Mouse (Mus musculus): ENCODE results near the gene Vps29. TPM values are rescaled to one million over a fixed set of nuclear protein-coding genes. Genes with fewer than 3 reads are reported as not detected.
A peak's percentile ranks its signal among the peaks of the same experiment; 100 is the strongest.

Vps29 gene
- polyA plus RNA-seq, 1 experiment from 2014 or later = 211 TPM

DNA sequence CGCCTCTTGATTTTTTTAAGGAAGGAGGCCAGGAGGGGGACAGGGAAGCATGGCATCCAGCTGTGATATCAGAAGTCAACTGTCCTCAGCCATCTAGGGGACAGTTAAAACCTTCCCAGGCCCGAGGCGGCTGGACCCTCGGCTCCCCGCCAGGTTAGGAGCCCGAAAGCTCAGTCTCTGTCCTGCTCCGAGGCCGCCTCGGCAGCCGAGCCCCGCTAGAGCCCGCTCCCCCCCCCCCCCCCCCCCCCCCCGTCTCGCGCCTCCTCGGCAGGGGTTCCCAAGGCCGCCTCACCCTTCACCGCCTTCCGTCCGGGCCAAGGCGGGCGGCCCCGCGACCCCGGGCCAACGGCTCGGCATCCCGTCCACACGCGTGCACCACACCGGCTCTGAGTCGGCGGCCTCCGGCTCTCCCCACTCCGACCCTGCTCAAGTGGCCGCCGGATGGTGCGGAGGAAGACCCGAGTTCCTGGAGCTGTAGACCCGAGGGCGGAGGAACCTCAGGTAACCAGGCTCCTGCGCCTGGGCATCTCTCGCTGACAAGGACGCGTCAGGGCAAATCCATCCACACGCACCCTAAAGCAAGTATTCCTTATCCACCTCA is 17.5 kb downstream of the Vps29 start, which contains the start of gene Gpn3:
Gpn3 (plus strand) TSS at position 286 of the 601 bp plus-strand sequence.
- no peaks in the 10 kb centered on the region for H3K9me3 ChIP-seq (ENCODE audit: control insufficient read depth, low read length)
- peak within 1 kb of the TSS; percentile 85 for H3K27ac ChIP-seq (ENCODE audit: low read depth, low read length)
- peak within 1 kb of the TSS; percentile 64 for H3K4me3 ChIP-seq (ENCODE audit: low read depth, low read length)
- peaks cover 7% of the 10 kb centered on the region for H3K36me3 ChIP-seq (ENCODE audit: control insufficient read depth, insufficient read depth, low read length)
- peak; percentile 93 for DNase-seq (ENCODE audit: low spot score, missing footprints)
- ATAC-seq (ENCODE audit: low FRiP score) = peak; percentile 87
- H3K4me1 ChIP-seq (ENCODE audit: control insufficient read depth, insufficient read depth, low read length) = peaks cover 13% of the 10 kb centered on the region; the same call in 1 of the 2 replicates
- peak within 1 kb of the TSS; percentile 76 for H3K9ac ChIP-seq (ENCODE audit: low read length)
- peak within 1 kb of the TSS; percentile 78 for H3K4me2 ChIP-seq
- no peaks in the 10 kb centered on the region for H3K27me3 ChIP-seq (ENCODE audit: control insufficient read depth, insufficient read depth, low read length)
- WGBS = under 1% methylated on average over 35 of the region's 46 CpGs

DNA sequence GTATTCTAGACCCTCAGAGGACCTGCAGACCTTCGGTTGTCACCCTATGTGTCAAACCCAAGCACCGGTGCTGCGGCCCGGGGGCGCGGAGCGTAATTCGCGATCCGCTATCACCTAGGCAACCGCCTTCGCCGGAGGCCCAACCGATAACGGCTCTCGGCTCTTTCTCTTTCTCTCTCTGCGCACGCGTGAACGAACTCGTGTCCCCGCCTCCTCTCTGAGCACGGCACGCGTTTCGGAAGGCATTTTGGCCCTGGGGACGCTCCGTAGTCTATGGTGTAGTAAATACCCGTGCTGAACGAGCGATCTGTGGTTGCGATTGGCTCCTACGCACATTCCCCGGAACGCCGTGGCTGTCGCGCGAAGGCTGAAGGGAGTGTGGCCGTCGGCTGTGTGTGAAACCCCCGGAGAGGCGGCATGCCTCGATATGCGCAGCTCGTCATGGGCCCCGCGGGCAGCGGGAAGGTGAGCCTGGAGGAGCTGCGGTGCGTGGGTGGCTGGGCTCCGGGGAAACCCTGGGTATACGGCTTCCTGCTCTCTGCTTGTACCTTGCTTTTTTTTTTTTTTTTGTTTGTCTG is 18.1 kb downstream of the Vps29 start, which contains the start of gene Fam216a:
Fam216a (minus strand) TSS at position 173 of the 578 bp plus-strand sequence.
- H3K9me3 ChIP-seq (ENCODE audit: control insufficient read depth, low read length) = no peaks in the 10 kb centered on the region
- H3K4me2 ChIP-seq = peak within 1 kb of the TSS; percentile 78
- peak within 1 kb of the TSS; percentile 85 for H3K27ac ChIP-seq (ENCODE audit: low read depth, low read length)
- H3K4me1 ChIP-seq (ENCODE audit: control insufficient read depth, insufficient read depth, low read length) = peaks cover 13% of the 10 kb centered on the region; the same call in 1 of the 2 replicates
- DNase-seq (ENCODE audit: low spot score, missing footprints) (peak; percentile 100), ATAC-seq (ENCODE audit: low FRiP score) (peak; percentile 94)
- no peaks in the 10 kb centered on the region for H3K27me3 ChIP-seq (ENCODE audit: control insufficient read depth, insufficient read depth, low read length)
- peaks cover 3% of the 10 kb centered on the region; the same call in 1 of the 2 replicates for H3K36me3 ChIP-seq (ENCODE audit: control insufficient read depth, insufficient read depth, low read length)
- H3K9ac ChIP-seq (ENCODE audit: low read length) = peak within 1 kb of the TSS; percentile 76
- WGBS = under 1% methylated on average over 53 of the region's 53 CpGs
- H3K4me3 ChIP-seq (ENCODE audit: low read depth, low read length) = peak within 1 kb of the TSS; percentile 64

DNA sequence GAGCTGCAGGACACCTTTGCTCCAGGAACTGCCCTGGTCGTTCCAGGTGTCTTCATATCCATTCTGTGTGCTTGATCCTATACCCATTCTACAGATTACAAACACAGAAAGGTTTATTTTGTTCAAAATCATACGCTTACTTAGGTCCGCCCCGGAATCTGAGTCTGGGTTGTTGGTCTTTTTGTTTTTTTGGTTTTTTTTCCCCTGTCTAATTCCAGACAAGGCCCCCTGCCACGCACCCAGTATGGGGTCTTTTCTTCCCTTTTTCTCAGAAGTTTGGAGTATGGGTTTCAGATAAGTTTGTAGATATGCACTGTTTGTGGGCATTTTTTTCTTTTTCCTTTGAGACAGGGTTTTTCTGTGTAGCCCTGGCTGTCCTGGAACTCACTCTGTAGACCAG is 18.7 kb downstream of the Vps29 start:
- no peak for DNase-seq (ENCODE audit: low spot score, missing footprints)
- 6% methylated on average over 5 of the region's 5 CpGs for WGBS
- H3K36me3 ChIP-seq (ENCODE audit: control insufficient read depth, insufficient read depth, low read length) = peaks cover 3% of the 10 kb centered on the region; the same call in 1 of the 2 replicates
- peak overlapping the region; percentile 74 for H3K27ac ChIP-seq (ENCODE audit: low read depth, low read length)
- H3K9ac ChIP-seq (ENCODE audit: low read length) = peak overlapping the region; percentile 66
- no peaks in the 10 kb centered on the region for H3K9me3 ChIP-seq (ENCODE audit: control insufficient read depth, low read length)
- peaks cover 13% of the 10 kb centered on the region; the same call in 1 of the 2 replicates for H3K4me1 ChIP-seq (ENCODE audit: control insufficient read depth, insufficient read depth, low read length)
- ATAC-seq (ENCODE audit: low FRiP score) = no peak
- H3K4me2 ChIP-seq = peak overlapping the region; percentile 78
- H3K27me3 ChIP-seq (ENCODE audit: control insufficient read depth, insufficient read depth, low read length) = no peaks in the 10 kb centered on the region
- H3K4me3 ChIP-seq (ENCODE audit: low read depth, low read length) = peak overlapping the region; percentile 64

DNA sequence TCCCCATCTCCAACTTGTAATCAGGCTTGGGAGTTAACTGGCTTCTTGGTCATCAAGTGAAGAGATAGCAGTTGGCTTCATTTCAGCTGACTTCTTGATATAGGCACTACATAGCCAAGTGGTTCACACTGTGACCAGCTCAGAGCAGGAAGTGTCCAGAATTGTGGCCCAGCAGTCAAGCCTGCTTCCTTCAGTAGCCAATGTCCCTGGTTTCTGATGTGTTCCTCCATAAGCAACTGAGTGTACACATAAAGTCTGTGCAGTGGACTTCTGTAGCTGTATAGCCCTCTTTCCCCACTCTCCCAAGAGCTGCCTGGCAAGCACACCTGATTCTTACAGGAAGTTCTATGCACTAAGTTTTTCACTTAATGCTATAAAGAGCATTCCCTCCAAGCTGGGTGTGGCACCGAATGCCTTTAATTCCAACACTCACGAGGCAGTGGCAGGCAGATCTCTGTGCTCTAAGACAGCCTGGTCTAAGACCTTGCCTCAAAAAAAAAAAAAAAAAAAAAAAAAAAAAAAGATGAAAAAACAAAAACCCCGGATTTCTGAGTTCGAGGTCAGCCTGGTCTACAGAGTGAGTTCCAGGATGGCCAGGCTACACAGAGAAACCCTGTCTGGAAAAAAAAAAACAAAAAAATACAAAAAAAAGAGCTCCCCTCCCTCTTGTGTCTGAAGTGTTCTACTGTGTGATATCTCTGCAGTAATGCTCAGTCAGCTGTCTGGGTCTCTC is 23.1 kb downstream of the Vps29 start:
- no peak for ATAC-seq (ENCODE audit: low FRiP score)
- WGBS = 95% methylated on average over 4 of the region's 4 CpGs
- H3K9me3 ChIP-seq (ENCODE audit: control insufficient read depth, low read length) = no peaks in the 10 kb centered on the region
- H3K27ac ChIP-seq (ENCODE audit: low read depth, low read length) = no peak overlapping the region
- no peak overlapping the region for H3K4me2 ChIP-seq
- peaks cover 8% of the 10 kb centered on the region; the same call in 1 of the 2 replicates for H3K4me1 ChIP-seq (ENCODE audit: control insufficient read depth, insufficient read depth, low read length)
- no peaks in the 10 kb centered on the region for H3K27me3 ChIP-seq (ENCODE audit: control insufficient read depth, insufficient read depth, low read length)
- no peak overlapping the region for H3K4me3 ChIP-seq (ENCODE audit: low read depth, low read length)
- H3K9ac ChIP-seq (ENCODE audit: low read length) = no peak overlapping the region
- peaks cover 10% of the 10 kb centered on the region for H3K36me3 ChIP-seq (ENCODE audit: control insufficient read depth, insufficient read depth, low read length)
- peak; percentile 79 for DNase-seq (ENCODE audit: low spot score, missing footprints)

DNA sequence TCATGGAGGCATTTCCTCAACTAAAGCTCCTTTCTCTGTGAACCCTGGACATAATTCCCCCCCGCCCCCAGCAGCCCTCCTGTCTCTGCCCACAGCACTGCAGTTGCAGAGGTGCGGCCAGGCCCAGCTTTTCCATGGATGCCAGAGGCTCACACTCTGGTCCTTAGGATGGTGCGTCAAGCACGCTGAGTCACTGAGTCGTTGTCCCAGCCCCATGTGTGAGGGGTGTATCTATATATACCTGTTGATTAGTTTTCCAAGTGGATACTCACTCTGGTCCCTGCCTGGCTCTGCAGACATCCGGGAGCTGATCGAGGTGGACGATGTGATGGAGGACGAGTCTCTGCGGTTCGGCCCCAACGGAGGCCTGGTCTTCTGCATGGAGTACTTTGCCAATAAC is 24.0 kb downstream of the Vps29 start:
- peaks cover 4% of the 10 kb centered on the region; the same call in 1 of the 2 replicates for H3K4me1 ChIP-seq (ENCODE audit: control insufficient read depth, insufficient read depth, low read length)
- H3K27ac ChIP-seq (ENCODE audit: low read depth, low read length) = no peak overlapping the region
- H3K4me3 ChIP-seq (ENCODE audit: low read depth, low read length) = no peak overlapping the region
- no peak for DNase-seq (ENCODE audit: low spot score, missing footprints)
- WGBS = 98% methylated on average over 12 of the region's 12 CpGs
- peaks cover 10% of the 10 kb centered on the region for H3K36me3 ChIP-seq (ENCODE audit: control insufficient read depth, insufficient read depth, low read length)
- no peaks in the 10 kb centered on the region for H3K9me3 ChIP-seq (ENCODE audit: control insufficient read depth, low read length)
- H3K9ac ChIP-seq (ENCODE audit: low read length) = no peak overlapping the region
- no peak for ATAC-seq (ENCODE audit: low FRiP score)
- no peak overlapping the region for H3K4me2 ChIP-seq
- no peaks in the 10 kb centered on the region for H3K27me3 ChIP-seq (ENCODE audit: control insufficient read depth, insufficient read depth, low read length)

DNA sequence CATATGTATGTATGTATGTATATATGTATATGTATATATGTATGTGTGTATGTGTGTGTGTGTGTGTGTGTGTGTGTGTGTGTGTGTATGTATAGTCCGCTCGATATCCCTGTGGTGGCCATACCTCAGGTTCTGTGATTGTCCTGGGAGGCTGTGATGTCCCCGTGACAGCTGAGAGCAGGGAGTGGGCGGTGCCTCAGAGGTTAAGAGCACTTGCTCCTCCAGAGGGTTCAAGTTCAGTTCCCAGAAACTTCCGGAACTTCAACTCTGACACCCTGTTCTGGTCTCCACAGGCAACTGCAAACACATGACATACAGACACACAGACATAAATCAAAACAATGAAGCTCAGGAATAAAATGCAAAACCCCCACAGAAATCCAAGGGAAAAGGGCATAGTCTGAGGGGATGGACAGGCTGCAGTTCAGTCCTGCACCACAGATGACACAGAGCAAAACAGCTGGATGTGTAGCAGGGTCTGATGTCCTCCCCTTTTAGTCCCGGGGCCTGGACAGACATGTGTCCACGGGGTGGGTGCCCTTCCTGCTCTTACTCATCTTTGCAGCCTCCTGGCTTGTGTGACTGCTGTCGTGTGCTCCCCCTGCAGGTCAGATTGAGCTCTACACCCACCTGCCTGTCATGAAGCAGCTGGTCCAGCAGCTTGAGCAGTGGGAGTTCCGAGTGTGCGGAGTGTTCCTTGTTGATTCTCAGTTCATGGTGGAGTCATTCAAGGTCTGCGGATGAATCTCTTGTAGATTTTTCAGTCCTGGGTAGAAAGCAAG is 25.4 kb downstream of the Vps29 start:
- H3K36me3 ChIP-seq (ENCODE audit: control insufficient read depth, insufficient read depth, low read length) = peaks cover 6% of the 10 kb centered on the region
- no peak overlapping the region for H3K4me2 ChIP-seq
- ATAC-seq (ENCODE audit: low FRiP score) = peak; percentile 52; the same call in 1 of the 2 replicates
- H3K27ac ChIP-seq (ENCODE audit: low read depth, low read length) = no peak overlapping the region
- 56% methylated on average over 11 of the region's 11 CpGs for WGBS
- no peak overlapping the region for H3K9ac ChIP-seq (ENCODE audit: low read length)
- peak; percentile 98 for DNase-seq (ENCODE audit: low spot score, missing footprints)
- H3K4me3 ChIP-seq (ENCODE audit: low read depth, low read length) = no peak overlapping the region
- no peaks in the 10 kb centered on the region for H3K9me3 ChIP-seq (ENCODE audit: control insufficient read depth, low read length)
- H3K4me1 ChIP-seq (ENCODE audit: control insufficient read depth, insufficient read depth, low read length) = no peaks in the 10 kb centered on the region
- no peaks in the 10 kb centered on the region for H3K27me3 ChIP-seq (ENCODE audit: control insufficient read depth, insufficient read depth, low read length)

DNA sequence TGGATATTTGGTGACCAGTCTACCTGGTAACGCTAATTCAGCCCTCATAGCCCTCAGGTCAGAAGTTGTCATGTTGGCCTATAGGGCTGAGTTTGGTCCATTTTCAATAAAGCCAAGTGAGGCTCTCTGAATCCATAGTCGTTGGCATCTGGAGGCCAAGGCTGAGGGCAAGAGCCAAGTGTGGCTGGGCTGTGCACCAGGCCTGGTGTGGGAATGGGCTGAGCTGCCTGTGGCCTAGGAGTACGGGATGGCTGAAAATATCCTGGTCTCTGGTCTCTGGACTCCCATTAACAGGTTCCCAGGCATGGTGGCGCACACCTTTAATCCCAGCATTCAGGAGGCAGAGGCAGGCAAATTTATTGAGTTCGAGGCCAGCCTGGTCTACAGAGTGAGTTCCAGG is 35.8 kb downstream of the Vps29 start:
- H3K9me3 ChIP-seq (ENCODE audit: control insufficient read depth, low read length) = no peaks in the 10 kb centered on the region
- H3K27me3 ChIP-seq (ENCODE audit: control insufficient read depth, insufficient read depth, low read length) = no peaks in the 10 kb centered on the region
- ATAC-seq (ENCODE audit: low FRiP score) (no peak), DNase-seq (ENCODE audit: low spot score, missing footprints) (no peak)
- WGBS = 88% methylated on average over 5 of the region's 5 CpGs
- no peak overlapping the region for H3K27ac ChIP-seq (ENCODE audit: low read depth, low read length)
- no peak overlapping the region for H3K9ac ChIP-seq (ENCODE audit: low read length)
- H3K36me3 ChIP-seq (ENCODE audit: control insufficient read depth, insufficient read depth, low read length) = no peaks in the 10 kb centered on the region
- H3K4me2 ChIP-seq = no peak overlapping the region
- H3K4me3 ChIP-seq (ENCODE audit: low read depth, low read length) = no peak overlapping the region
- peaks cover 6% of the 10 kb centered on the region for H3K4me1 ChIP-seq (ENCODE audit: control insufficient read depth, insufficient read depth, low read length)

DNA sequence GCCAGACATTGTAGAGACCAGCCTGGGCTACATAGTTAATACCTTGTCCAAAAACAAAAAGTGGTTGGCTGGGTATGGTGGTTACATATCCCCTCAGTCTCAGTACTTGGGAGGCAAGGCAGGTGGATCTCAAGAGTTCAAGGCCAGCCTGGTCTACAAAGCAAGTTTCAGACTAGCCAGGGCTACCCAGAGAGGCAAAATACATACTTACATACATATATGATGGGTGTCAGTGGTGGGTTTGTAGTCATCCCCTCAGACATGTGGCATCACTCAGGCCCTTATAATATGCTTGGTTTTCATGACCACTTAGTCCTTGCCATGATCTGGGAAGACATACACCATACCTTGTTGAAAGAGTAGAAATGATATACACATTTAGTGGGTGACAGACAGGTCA is 36.5 kb downstream of the Vps29 start:
- peak; percentile 69 for DNase-seq (ENCODE audit: low spot score, missing footprints)
- Histone ChIP-seq H3K4me1 (ENCODE audit: control insufficient read depth, insufficient read depth, low read length) (peaks cover 6% of the 10 kb centered on the region), H3K4me2 (no peak overlapping the region), H3K36me3 (ENCODE audit: control insufficient read depth, insufficient read depth, low read length) (no peaks in the 10 kb centered on the region), H3K4me3 (ENCODE audit: low read depth, low read length) (no peak overlapping the region), H3K27ac (ENCODE audit: low read depth, low read length) (no peak overlapping the region), H3K27me3 (ENCODE audit: control insufficient read depth, insufficient read depth, low read length) (no peaks in the 10 kb centered on the region), H3K9me3 (ENCODE audit: control insufficient read depth, low read length) (no peaks in the 10 kb centered on the region), H3K9ac (ENCODE audit: low read length) (no peak overlapping the region)
- ATAC-seq (ENCODE audit: low FRiP score) = no peak
